Mouse (Mus musculus) G1E (cell line): ENCODE data around the gene Mroh2a. TPM values are rescaled to one million over a fixed set of nuclear protein-coding genes. Genes with fewer than 3 reads are reported as not detected.
A peak's percentile ranks its signal among the peaks of the same experiment; 100 is the strongest.

ENCODE experiments used
- ATAC-seq: 2 replicates; pipeline ENCODE4 v1.8.0; 2016; ENCODE audit warnings: mild to moderate bottlenecking; ENCODE audit not compliant: insufficient number of reproducible peaks, poor library complexity, low FRiP score, severe bottlenecking; ENCODE audit errors: extremely low read depth
- DNase-seq: peaks from one replicate; pipeline ENCODE4 v3.0.0; 2012; ENCODE audit warnings: low spot score
- H3K27me3 ChIP-seq: 2 replicates; pipeline ENCODE4 v1.6.1; 2012; ENCODE audit warnings: mild to moderate bottlenecking, low read length, inconsistent platforms; ENCODE audit not compliant: insufficient read depth
- H3K36me3 ChIP-seq: replicated peaks from 2 replicates; pipeline ENCODE3; 2012; ENCODE audit warnings: mild to moderate bottlenecking, inconsistent platforms
- H3K4me1 ChIP-seq: 2 replicates; pipeline ENCODE4 v1.6.1; 2012; ENCODE audit warnings: low read depth, low read length, inconsistent platforms, mixed read lengths; ENCODE audit not compliant: insufficient read depth
- H3K4me3 ChIP-seq: 2 replicates; pipeline ENCODE4 v1.5.1; 2012; ENCODE audit warnings: low read depth, mild to moderate bottlenecking, inconsistent platforms, low read length, moderate library complexity, mixed read lengths
- H3K9me3 ChIP-seq: replicated peaks from 2 replicates; pipeline ENCODE4 v1.6.1; 2012; ENCODE audit warnings: inconsistent platforms
- CTCF ChIP-seq: IDR thresholded peaks from 2 replicates; pipeline ENCODE4 v1.5.1; 2012; ENCODE audit warnings: low read depth, low read length, inconsistent platforms, mixed read lengths
- GATA1 ChIP-seq: IDR thresholded peaks from 2 replicates; pipeline ENCODE4 v1.6.1; 2012; ENCODE audit warnings: borderline replicate concordance, low read length, inconsistent platforms, mixed read lengths
- GATA2 ChIP-seq: IDR thresholded peaks from 2 replicates; pipeline ENCODE4 v1.6.1; 2012; ENCODE audit warnings: low read depth, low read length, inconsistent platforms, borderline replicate concordance
- POLR2AphosphoS5 ChIP-seq: IDR thresholded peaks from 2 replicates; pipeline ENCODE4 v1.6.1; 2012; ENCODE audit warnings: low read depth, low read length, inconsistent platforms; ENCODE audit not compliant: insufficient replicate concordance
- TAL1 ChIP-seq: conservative IDR thresholded peaks from 2 replicates; pipeline ENCODE4 v1.6.1; 2012; ENCODE audit warnings: low read depth, low read length, inconsistent platforms, mixed read lengths
- polyA plus RNA-seq: library from polyadenylated mRNA; stranded (reverse); fragments of >175 nt; gene quantifications from 2 replicates; pipeline ENCODE4 v1.2.3, GENCODE M21; 2012
- total RNA-seq, 2 experiments: library from RNA; stranded (forward) in 1 of 2; stranded (reverse) in 1 of 2; fragments of 200-1000 nt in 1 of 2; fragments of >200 nt in 1 of 2; fragmentation: Nextera tagmentation in 1 of 2; gene quantifications; 2 replicates each; pipeline ENCODE4 v1.2.3; 2014 to 2017

The Mroh2a gene
- total and polyA plus RNA-seq, 3 experiments, result 0.49 TPM; not detected in 2

- TF ChIP-seq GATA2 (no peak), CTCF (no peak), GATA1 (no peak), TAL1 (no peak), POLR2AphosphoS5 (no peak)
- Histone ChIP-seq H3K9me3 (no peaks in the 10 kb centered on the region), H3K36me3 (peaks cover 12% of the 10 kb centered on the region), H3K4me3 (no peak overlapping the region), H3K27me3 (peaks cover 18% of the 10 kb centered on the region), H3K4me1 (peaks cover 36% of the 10 kb centered on the region)
- no peak for ATAC-seq
- no peak for DNase-seq
Observed at GRCm38 (mm10) chr1:88280006-88280690, 53.4 kb downstream of the Mroh2a start.

DNA sequence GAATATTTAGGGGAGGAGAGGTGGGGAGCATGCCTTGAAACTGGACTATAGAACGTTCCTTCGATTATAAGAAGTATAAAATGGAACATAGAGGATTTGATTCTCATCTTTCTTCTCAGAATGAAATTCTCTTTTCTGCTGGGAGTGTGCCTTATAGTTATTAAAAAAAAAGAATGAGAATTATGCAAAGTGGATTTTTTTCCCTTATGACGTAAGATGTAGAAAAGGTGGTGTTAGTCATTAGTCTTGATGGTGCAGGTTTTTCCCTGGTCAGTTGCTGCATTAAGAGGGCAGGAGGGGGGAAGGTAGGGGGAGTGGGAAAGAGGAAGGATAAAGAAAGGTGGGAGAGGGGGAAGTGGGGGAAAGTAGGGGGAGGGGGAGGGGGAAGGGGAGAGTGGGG, 55.5 kb downstream of the Mroh2a start:
- H3K27me3 ChIP-seq, result peaks cover 29% of the 10 kb centered on the region
- no peak overlapping the region for H3K4me3 ChIP-seq
- ATAC-seq (no peak), DNase-seq (no peak)
- TF ChIP-seq TAL1 (no peak), CTCF (no peak), GATA1 (no peak), GATA2 (no peak), POLR2AphosphoS5 (no peak)
- no peaks in the 10 kb centered on the region for H3K9me3 ChIP-seq
- no peaks in the 10 kb centered on the region for H3K36me3 ChIP-seq
- H3K4me1 ChIP-seq, result peaks cover 22% of the 10 kb centered on the region

- TF ChIP-seq GATA2, result no peak
- no peaks in the 10 kb centered on the region for H3K9me3 ChIP-seq
- no peak for ATAC-seq
Observed at GRCm38 (mm10) chr1:88283376-88284227, 56.8 kb downstream of the Mroh2a start.

GRCm38 (mm10) chr1:88284228-88284945, 57.6 kb downstream of the Mroh2a start:
- H3K4me3 ChIP-seq, result no peak overlapping the region
- TF ChIP-seq GATA2, result no peak
- H3K4me1 ChIP-seq, result peaks cover 7% of the 10 kb centered on the region; the same call in 1 of the 2 replicates
- ATAC-seq (no peak), DNase-seq (no peak)
- H3K27me3 ChIP-seq, result peaks cover 29% of the 10 kb centered on the region
- no peaks in the 10 kb centered on the region for H3K36me3 ChIP-seq
- H3K9me3 ChIP-seq, result no peaks in the 10 kb centered on the region

More at GRCm38 (mm10) chr1:88283376-88284227, 56.8 kb downstream of the Mroh2a start:
- peaks cover 13% of the 10 kb centered on the region for H3K4me1 ChIP-seq
- DNase-seq, result no peak
- no peaks in the 10 kb centered on the region for H3K36me3 ChIP-seq
- H3K4me3 ChIP-seq, result no peak overlapping the region
- peaks cover 29% of the 10 kb centered on the region for H3K27me3 ChIP-seq

GRCm38 (mm10) chr1:88284946-88285320, 58.1 kb downstream of the Mroh2a start:
- Histone ChIP-seq H3K36me3 (no peaks in the 10 kb centered on the region), H3K4me1 (peaks cover 2% of the 10 kb centered on the region; the same call in 1 of the 2 replicates), H3K9me3 (no peaks in the 10 kb centered on the region), H3K4me3 (no peak overlapping the region), H3K27me3 (peaks cover 28% of the 10 kb centered on the region)
- peak; percentile 31; the same call in 1 of the 2 replicates for ATAC-seq
- TF ChIP-seq GATA2 (no peak), CTCF (peak; percentile 70), TAL1 (no peak)
- no peak for DNase-seq

DNA sequence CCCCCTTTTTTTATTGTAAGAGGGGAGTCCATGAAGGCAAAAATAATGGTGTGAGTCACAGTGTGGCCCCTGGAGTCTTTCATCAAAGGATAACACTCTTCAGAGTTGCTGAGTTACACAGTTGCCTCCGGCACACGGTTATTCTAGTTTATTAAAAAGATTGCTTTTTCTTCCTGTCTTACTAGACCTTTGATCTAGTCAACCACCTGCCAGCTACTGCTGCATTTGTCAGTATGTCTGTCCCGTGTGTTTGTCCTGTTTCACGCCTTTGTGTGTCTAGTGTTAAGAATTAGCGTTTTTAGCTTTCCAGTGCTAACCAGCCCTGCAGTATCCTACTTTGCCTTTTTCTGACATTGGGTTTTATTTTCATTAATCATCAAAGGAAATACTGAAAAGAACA, 58.9 kb downstream of the Mroh2a start:
- no peak for ATAC-seq
- H3K36me3 ChIP-seq, result no peaks in the 10 kb centered on the region
- H3K9me3 ChIP-seq, result no peaks in the 10 kb centered on the region
- no peak overlapping the region for H3K4me3 ChIP-seq
- TF ChIP-seq CTCF, result no peak
- H3K4me1 ChIP-seq, result no peaks in the 10 kb centered on the region
- peaks cover 24% of the 10 kb centered on the region for H3K27me3 ChIP-seq
- no peak for DNase-seq
